Mouse (Mus musculus) liver, embryonic 12.5 days (tissue): Measurements from ENCODE around the gene Tfec. TPM values are rescaled to one million over a fixed set of nuclear protein-coding genes. Genes with fewer than 3 reads are reported as not detected.

Experiments
- polyA plus RNA-seq: library from polyadenylated mRNA; unstranded; fragments of >200 nt; fragmentation: Nextera tagmentation; extraction: Ambion mirVana; gene quantifications from 2 replicates; pipeline ENCODE4 v1.2.1, GENCODE M21; 2016

Tfec gene
- polyA plus RNA-seq, 1 experiment from 2014 or later, result 3.7 TPM

Other genes starting within 250 kb of the Tfec start
- gene Tes, start 166.7 kb upstream of the Tfec start, polyA plus RNA-seq, result 7.2 and 8.6 TPM in 2 replicates